Mouse (Mus musculus): ENCODE measurements around the gene Gpatch4.

The Gpatch4 gene

GRCm38 (mm10) chr3:88094126-88094525, 51.2 kb downstream of the Gpatch4 start:
- no peak for DNase-seq (ENCODE audit: low read depth, low spot score)

DNA sequence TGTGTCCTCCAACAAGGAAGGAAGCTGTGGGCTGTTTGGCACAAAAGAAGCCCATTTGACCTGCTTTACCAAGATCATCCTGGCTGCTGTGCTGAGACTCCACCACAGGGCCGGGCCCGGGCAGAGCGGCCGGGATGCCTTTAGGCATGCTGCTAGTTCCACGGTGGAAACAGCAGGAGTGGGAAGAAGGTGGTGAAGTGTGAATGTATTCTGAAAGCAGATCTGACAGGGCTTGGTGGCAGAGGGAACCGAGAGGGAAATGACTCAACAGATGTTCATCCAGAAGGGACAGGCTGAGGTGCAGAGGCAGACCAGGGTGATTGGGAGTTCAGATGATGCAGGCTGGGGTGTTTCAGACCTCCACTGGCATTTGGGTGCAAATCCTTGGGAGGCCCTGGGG, 54.8 kb downstream of the Gpatch4 start:
- no peak for DNase-seq (ENCODE audit: low read depth, low spot score)

DNA sequence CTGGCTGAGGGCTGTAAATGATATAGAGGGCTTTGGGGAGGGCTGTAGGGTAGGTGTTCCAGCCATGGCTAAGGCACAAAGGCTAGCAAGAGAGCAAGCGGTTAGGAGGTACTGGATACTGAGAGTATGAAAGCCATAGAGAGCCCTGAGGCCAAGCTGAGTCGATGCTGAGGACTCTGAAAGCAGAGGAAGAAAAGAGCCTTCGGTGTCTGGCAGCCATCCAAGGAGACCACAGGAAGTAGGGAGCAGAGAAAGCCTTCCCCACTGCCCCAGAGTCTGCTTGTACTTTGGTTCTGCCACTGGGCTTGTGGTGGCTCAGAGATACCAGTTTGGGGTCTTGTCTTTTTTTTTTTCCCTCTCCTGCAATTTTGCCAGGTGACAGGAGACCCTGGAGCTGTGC, 57.3 kb downstream of the Gpatch4 start:
- DNase-seq (ENCODE audit: low read depth, low spot score), result no peak

DNA sequence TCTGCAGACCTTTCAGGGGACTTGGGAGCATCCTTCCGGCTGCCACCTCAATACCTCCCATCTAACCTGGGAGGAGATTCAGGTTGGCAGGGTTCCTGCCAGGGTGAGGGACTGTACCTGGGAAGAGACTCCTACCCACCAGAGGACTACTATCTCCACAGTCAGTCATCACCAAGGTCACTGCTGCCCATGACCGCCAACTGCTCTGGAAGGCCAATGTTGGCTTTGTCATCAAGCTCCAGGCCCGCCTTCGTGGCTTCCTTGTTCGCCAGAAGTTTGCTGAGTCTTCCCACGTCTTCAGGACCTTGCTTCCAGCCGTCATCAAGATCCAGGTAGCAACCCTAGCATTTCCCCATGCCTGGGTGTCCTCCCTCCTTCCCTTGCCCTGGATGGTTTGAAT, 58.8 kb downstream of the Gpatch4 start:
- DNase-seq (ENCODE audit: low read depth, low spot score), result no peak

DNA sequence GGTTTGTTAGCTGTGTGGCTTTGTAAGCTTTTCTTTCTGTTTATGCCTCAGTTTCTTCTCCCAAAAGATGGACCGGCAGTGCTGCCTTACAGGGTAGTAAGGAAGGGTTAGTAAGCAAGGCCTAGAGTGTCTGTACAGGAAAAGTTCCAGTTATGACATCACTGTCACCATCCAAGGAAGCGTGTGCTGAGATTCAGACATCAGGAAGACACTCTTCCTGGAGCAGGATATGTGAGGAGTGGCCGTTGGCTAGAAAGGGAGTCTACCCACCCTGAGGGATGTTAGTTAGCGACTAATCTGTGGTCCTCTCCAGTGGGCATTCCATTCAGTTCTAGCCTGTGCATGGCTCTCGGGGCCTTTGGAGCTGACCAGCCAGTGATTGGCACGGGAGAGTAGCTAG, 59.3 kb downstream of the Gpatch4 start:
- no peak for DNase-seq (ENCODE audit: low read depth, low spot score)

DNA sequence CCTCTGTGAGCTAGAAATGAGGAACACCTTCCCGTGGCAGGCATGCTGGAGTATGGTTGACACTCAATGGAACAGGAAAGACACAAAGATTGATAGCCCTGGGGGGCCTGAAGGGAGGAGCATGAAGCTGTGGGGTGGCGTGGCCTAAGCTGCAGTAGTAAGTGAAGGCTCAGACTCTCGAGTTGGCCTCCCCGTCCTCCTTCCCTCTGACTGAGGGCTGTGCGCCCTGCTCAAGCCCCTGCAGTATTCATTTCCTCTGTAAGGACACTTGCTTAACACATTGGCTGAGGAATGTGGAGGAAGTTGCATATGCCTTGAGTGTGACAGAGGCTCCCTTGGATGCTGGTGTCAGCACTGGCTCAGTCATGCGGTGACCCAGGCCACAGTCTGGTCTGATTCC, 59.7 kb downstream of the Gpatch4 start:
- DNase-seq (ENCODE audit: low read depth, low spot score), result no peak

Data from telencephalon, adult 2 months (tissue).